Mouse (Mus musculus) neural tube, embryonic 11.5 days (tissue): ENCODE measurements around the gene Ier3. TPM values are rescaled to one million over a fixed set of nuclear protein-coding genes. Genes with fewer than 3 reads are reported as not detected.
"Not testable (repeated sequence)": the region's sequence is repeated elsewhere in the genome, so short reads cannot be mapped to it uniquely, and the experiment has no call there.

Experiments used
- ATAC-seq: fragments of 200-750 bp; cut with Nextera tagmentation; 2 replicates; pipeline ENCODE4 v1.8.0; 2017; ENCODE audit warnings: moderate number of reproducible peaks, mild to moderate bottlenecking, moderate TSS enrichment, moderate library complexity; ENCODE audit not compliant: insufficient read depth, low FRiP score, low TSS enrichment
- DNase-seq: peaks from one replicate; pipeline ENCODE4 v3.0.0-alpha.2; 2015; ENCODE audit warnings: low spot score
- H3K27ac ChIP-seq: fragments of 300-500 bp; sonication (generic); 2 replicates; pipeline ENCODE4 v1.5.1; 2014; ENCODE audit warnings: low read depth, mild to moderate bottlenecking, low read length
- H3K27me3 ChIP-seq: fragments of 300-500 bp; sonication (generic); 2 replicates; pipeline ENCODE4 v1.6.1; 2014; ENCODE audit warnings: mild to moderate bottlenecking, low read length, mixed read lengths; ENCODE audit not compliant: control insufficient read depth, insufficient read depth
- H3K36me3 ChIP-seq: fragments of 300-500 bp; sonication (generic); 2 replicates; pipeline ENCODE4 v1.6.1; 2014; ENCODE audit warnings: mild to moderate bottlenecking, low read length, moderate library complexity, mixed read lengths; ENCODE audit not compliant: control insufficient read depth, insufficient read depth
- H3K4me1 ChIP-seq: fragments of 300-500 bp; sonication (generic); 2 replicates; pipeline ENCODE4 v1.6.1; 2014; ENCODE audit warnings: low read length, mixed read lengths; ENCODE audit not compliant: control insufficient read depth, insufficient read depth
- H3K4me2 ChIP-seq: fragments of 300-500 bp; sonication (generic); 2 replicates; pipeline ENCODE4 v1.6.1; 2014; ENCODE audit warnings: low read depth, mild to moderate bottlenecking, moderate library complexity
- H3K4me3 ChIP-seq: fragments of 300-500 bp; sonication (generic); 2 replicates; pipeline ENCODE4 v1.5.1; 2014; ENCODE audit warnings: low read depth, low read length
- H3K9ac ChIP-seq: fragments of 300-500 bp; sonication (generic); 2 replicates; pipeline ENCODE4 v1.6.1; 2014; ENCODE audit warnings: mild to moderate bottlenecking, low read length
- H3K9me3 ChIP-seq: fragments of 300-500 bp; sonication (generic); 2 replicates; pipeline ENCODE4 v1.6.1; 2016; ENCODE audit warnings: low read length; ENCODE audit not compliant: control insufficient read depth
- WGBS: fragments of 180-500 bp; shearing (Covaris S2); extraction: QIAGEN DNeasy Blood & Tissue Kit; methylation state at CpG from one replicate; pipeline ENCODE4 v1.1.7; 2014; 5-methylcytosine and 5-hydroxymethylcytosine counted together
- polyA plus RNA-seq: library from polyadenylated mRNA; unstranded; fragments of >200 nt; fragmentation: Nextera tagmentation; extraction: Ambion mirVana; gene quantifications from 2 replicates; pipeline ENCODE4 v1.2.1, GENCODE M21; 2014

The Ier3 gene
- polyA plus RNA-seq, 1 experiment from 2014 or later = 2.8 TPM

GRCm38 (mm10) chr17:35836178-35836965, 14.9 kb downstream of the Ier3 start:
- H3K36me3 ChIP-seq = peaks cover 26% of the 10 kb centered on the region
- H3K4me3 ChIP-seq = peak overlapping the region; percentile 76
- peak overlapping the region; percentile 88 for H3K4me2 ChIP-seq
- ATAC-seq (no peak), DNase-seq (peak; percentile 86)
- peak overlapping the region; percentile 93 for H3K27ac ChIP-seq
- no peaks in the 10 kb centered on the region for H3K9me3 ChIP-seq
- H3K9ac ChIP-seq = peak overlapping the region; percentile 95
- WGBS = 9% methylated on average over 24 of the region's 24 CpGs
- peaks cover 14% of the 10 kb centered on the region for H3K4me1 ChIP-seq
- no peaks in the 10 kb centered on the region for H3K27me3 ChIP-seq

GRCm38 (mm10) chr17:35836991-35837422, 15.5 kb downstream of the Ier3 start:
- peak; percentile 95 for DNase-seq
- H3K9ac ChIP-seq = peak overlapping the region; percentile 95
- no peaks in the 10 kb centered on the region for H3K27me3 ChIP-seq
- H3K9me3 ChIP-seq = no peaks in the 10 kb centered on the region
- 0% methylated on average over 24 of the region's 25 CpGs for WGBS
- H3K4me1 ChIP-seq = peaks cover 16% of the 10 kb centered on the region
- ATAC-seq = peak; percentile 24
- peak overlapping the region; percentile 88 for H3K4me2 ChIP-seq
- H3K36me3 ChIP-seq = peaks cover 23% of the 10 kb centered on the region
- peak overlapping the region; percentile 76 for H3K4me3 ChIP-seq
- H3K27ac ChIP-seq = peak overlapping the region; percentile 93

DNA sequence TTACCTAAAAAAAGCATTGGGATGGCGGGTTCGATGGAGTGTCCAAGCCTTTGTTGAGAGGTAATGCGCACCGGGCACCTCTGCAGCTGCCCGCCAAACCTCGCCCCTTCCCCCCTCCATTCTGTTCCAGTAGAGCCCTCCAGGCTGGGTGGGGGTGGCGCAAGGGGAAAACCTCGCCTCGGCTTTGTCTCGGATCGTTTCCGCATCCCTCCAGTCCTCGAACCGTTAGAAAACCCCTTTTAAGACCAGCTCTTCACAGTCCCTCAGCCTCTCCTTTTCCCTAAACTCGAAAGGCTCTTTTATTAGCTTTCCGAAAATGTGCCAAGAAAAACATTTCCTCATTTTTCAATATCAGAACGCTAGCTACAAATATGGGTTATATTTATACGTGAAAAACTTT, 16.0 kb downstream of the Ier3 start:
- peak overlapping the region; percentile 93 for H3K27ac ChIP-seq
- peak; percentile 77 for DNase-seq
- H3K4me1 ChIP-seq = peaks cover 18% of the 10 kb centered on the region
- H3K27me3 ChIP-seq = no peaks in the 10 kb centered on the region
- H3K9ac ChIP-seq = peak overlapping the region; percentile 95
- H3K36me3 ChIP-seq = peaks cover 23% of the 10 kb centered on the region
- H3K4me3 ChIP-seq = peak overlapping the region; percentile 76
- ATAC-seq = peak; percentile 15
- under 1% methylated on average over 18 of the region's 18 CpGs for WGBS
- H3K9me3 ChIP-seq = no peaks in the 10 kb centered on the region
- peak overlapping the region; percentile 88 for H3K4me2 ChIP-seq

DNA sequence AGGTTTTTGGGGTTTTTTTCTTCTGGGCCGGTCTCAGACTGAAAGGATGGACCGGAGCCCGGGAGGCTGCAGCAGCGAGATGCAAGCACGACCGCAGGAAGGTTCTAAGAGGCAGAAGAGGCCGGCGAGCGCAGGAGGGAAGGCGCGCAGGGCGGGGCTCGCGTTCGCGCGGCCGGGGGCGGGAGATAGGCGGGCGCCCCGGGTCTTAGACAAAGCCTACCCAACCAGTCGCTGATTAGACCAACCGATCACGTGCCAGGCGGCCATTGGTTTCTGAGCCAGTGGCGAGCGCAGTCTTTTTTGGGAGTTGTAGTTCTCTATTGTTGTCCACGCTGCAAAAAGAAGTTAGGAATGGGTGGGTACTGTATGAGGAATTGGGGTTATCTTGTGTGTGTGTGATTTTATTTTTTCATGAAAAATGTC, 16.6 kb downstream of the Ier3 start, which contains the start of gene Tubb5:
Gene Tubb5, minus strand, starts transcription at position 185 of the 423 bp plus-strand sequence.
- Histone ChIP-seq H3K9me3 (no peaks in the 10 kb centered on the region), H3K4me2 (peak within 1 kb of the TSS; percentile 88), H3K27me3 (no peaks in the 10 kb centered on the region), H3K4me1 (peaks cover 18% of the 10 kb centered on the region), H3K9ac (peak within 1 kb of the TSS; percentile 95), H3K36me3 (peaks cover 20% of the 10 kb centered on the region), H3K27ac (peak within 1 kb of the TSS; percentile 93), H3K4me3 (peak within 1 kb of the TSS; percentile 76)
- DNase-seq (peak; percentile 97), ATAC-seq (peak; percentile 70)
- WGBS = under 1% methylated on average over 29 of the region's 29 CpGs

DNA sequence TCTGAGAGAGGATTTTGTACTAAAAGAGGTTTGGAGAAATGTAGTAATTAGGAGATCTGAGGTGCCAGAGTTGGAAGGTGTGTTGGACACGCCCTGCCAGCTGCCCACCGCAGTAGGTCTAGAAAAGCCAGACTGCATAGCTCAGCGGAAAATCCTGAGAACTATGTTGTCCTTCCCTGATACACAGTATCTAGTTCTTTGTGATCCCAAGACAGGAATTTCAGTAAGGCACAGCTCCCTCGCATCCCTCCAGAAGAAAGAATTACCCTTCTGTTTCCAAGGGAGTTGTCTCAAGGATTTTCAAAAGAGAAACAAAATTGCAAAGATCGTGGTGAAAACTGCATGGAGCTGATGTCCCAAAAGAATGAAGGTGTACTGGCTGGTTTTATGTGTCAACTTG, 17.1 kb downstream of the Ier3 start:
- WGBS = 3% methylated on average over 5 of the region's 5 CpGs
- DNase-seq = no peak
- H3K4me1 ChIP-seq = peaks cover 18% of the 10 kb centered on the region

GRCm38 (mm10) chr17:35839002-35839401, 17.5 kb downstream of the Ier3 start:
- DNase-seq = peak; percentile 9
- Histone ChIP-seq H3K4me3 (peak overlapping the region; percentile 76), H3K9ac (peak overlapping the region; percentile 71), H3K36me3 (peaks cover 20% of the 10 kb centered on the region), H3K27ac (peak overlapping the region; percentile 84; the same call in 1 of the 2 replicates), H3K4me1 (peaks cover 18% of the 10 kb centered on the region), H3K4me2 (peak overlapping the region; percentile 63)
- not testable (repeated sequence) for H3K27me3 ChIP-seq, H3K9me3 ChIP-seq, ATAC-seq
- whole genome bisulfite sequencing = 60% methylated on average over 3 of the region's 3 CpGs

More for the DNA sequence above, 17.1 kb downstream of the Ier3 start:
- Histone ChIP-seq H3K9ac (peak overlapping the region; percentile 71), H3K27ac (peak overlapping the region; percentile 84), H3K36me3 (peaks cover 20% of the 10 kb centered on the region), H3K4me3 (peak overlapping the region; percentile 76), H3K9me3 (no peaks in the 10 kb centered on the region), H3K27me3 (no peaks in the 10 kb centered on the region), H3K4me2 (peak overlapping the region; percentile 63)
- ATAC-seq = no peak

DNA sequence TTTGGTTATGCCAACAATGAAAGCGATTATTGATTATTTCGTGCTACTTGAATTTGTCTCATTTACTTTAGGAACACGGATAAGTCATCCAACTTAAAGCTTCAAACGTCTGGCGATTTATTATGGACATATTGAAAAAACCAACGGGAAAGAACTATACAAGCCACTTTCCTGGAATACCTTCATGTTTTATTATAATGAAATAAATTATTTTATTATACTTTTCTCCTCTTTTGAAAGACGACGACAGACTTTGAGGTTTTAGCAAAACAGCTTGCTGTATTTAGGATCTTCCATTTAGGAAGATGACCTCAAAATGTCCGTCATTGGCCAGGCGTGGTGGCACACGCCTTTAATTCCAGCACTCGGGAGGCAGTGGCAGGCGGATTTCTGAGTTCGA, 19.1 kb downstream of the Ier3 start:
- Histone ChIP-seq H3K4me2 (peak overlapping the region; percentile 34), H3K4me3 (peak overlapping the region; percentile 63), H3K9ac (no peak overlapping the region), H3K27ac (no peak overlapping the region), H3K36me3 (peaks cover 11% of the 10 kb centered on the region), H3K4me1 (peaks cover 9% of the 10 kb centered on the region), H3K9me3 (no peaks in the 10 kb centered on the region), H3K27me3 (no peaks in the 10 kb centered on the region)
- WGBS = 59% methylated on average over 14 of the region's 14 CpGs
- ATAC-seq (no peak), DNase-seq (no peak)

- H3K9me3 ChIP-seq = no peaks in the 10 kb centered on the region
- peak within 1 kb of the TSS; percentile 71 for H3K9ac ChIP-seq
- peak within 1 kb of the TSS; percentile 63 for H3K4me3 ChIP-seq
- WGBS = under 1% methylated on average over 59 of the region's 59 CpGs
- ATAC-seq = peak; percentile 88
- peak within 1 kb of the TSS; percentile 70 for H3K4me2 ChIP-seq
- H3K27me3 ChIP-seq = no peaks in the 10 kb centered on the region
- peak; percentile 99 for DNase-seq
- H3K4me1 ChIP-seq = peaks cover 4% of the 10 kb centered on the region; the same call in 1 of the 2 replicates
- H3K27ac ChIP-seq = peak within 1 kb of the TSS; percentile 68; the same call in 1 of the 2 replicates
- 0 out of 2 replicates have a peak, but pooled peaks cover 7% of the 10 kb centered on the region for H3K36me3 ChIP-seq
Measured at GRCm38 (mm10) chr17:35841076-35841950, 19.8 kb downstream of the Ier3 start, which contains the start of gene Mdc1. Gene Mdc1, plus strand, starts transcription at chr17:35841515.
